Mouse (Mus musculus): Measurements from ENCODE around the gene Fmo6. TPM values are rescaled to one million over a fixed set of nuclear protein-coding genes. Genes with fewer than 3 reads are reported as not detected.

Fmo6 gene
- total RNA-seq, 2 experiments from 2014 or later: not detected

- H3K4me3 ChIP-seq: no peak overlapping the region
- H3K27ac ChIP-seq: no peak overlapping the region
- peak; percentile 90 for TF ChIP-seq CTCF (conservative IDR thresholded peaks at IDR 0.05)
- peak; percentile 41 to 81 for DNase-seq (ENCODE audit: low spot score in 2 of 2)
Measured at GRCm38 (mm10) chr1:162895900-162896299, 41.4 kb downstream of the Fmo6 start.

- no peak for TF ChIP-seq CTCF (conservative IDR thresholded peaks at IDR 0.05)
- no peak for DNase-seq (ENCODE audit: low spot score in 2 of 2)
- H3K4me3 ChIP-seq: no peak overlapping the region
- no peak overlapping the region for H3K27ac ChIP-seq
Measured at GRCm38 (mm10) chr1:162893014-162893413, 44.3 kb downstream of the Fmo6 start.

DNA sequence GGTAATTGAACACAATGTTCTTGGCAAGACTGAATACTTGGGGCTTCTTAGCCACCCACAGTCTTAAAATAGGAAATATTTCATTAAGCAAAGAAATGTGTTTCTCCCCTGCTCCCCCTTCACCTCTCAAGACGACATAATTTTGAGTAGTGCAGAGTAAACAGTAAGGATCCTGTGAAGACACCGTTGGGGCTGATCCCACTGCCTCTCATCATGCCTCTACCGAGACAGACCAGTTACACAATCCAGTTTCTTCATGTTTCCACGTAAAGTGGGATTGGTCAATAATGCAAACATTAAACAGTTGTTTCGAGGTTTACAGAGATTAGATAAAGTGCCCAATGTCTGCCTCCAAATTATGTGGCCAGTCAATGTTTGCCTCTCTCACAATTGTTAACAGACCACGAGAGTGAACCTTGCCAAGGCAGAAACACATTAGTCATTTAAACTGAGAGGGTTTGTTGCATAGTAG is 45.3 kb downstream of the Fmo6 start:
- H3K27ac ChIP-seq: no peak overlapping the region
- no peak for DNase-seq (ENCODE audit: low spot score in 2 of 2)
- no peak for TF ChIP-seq CTCF (conservative IDR thresholded peaks at IDR 0.05)
- no peak overlapping the region for H3K4me3 ChIP-seq

DNA sequence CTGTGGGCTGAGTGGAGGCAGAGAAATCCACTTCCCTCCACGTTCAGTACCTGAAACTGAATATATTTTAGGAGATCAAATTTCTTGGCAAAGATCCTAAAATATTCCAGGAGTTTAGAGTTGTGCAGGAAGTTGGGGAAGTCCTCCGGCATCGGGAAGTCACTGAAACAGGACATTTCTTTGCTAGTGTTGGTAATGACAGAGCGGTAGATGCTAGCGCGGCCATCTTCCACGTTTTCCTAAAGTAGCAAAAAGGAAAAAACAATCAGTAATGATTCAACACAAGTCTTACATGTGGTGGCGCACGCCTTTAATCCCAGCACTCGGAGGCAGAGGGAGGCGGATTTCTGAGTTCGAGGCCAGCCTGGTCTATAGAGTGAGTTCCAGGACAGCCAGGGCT is 48.7 kb downstream of the Fmo6 start:
- no peak overlapping the region for H3K27ac ChIP-seq
- DNase-seq (ENCODE audit: low spot score in 2 of 2): no peak
- no peak for TF ChIP-seq CTCF (conservative IDR thresholded peaks at IDR 0.05)
- no peak overlapping the region for H3K4me3 ChIP-seq

GRCm38 (mm10) chr1:162887644-162888043 is 49.7 kb downstream of the Fmo6 start:
- Histone ChIP-seq H3K4me3 (no peak overlapping the region), H3K27ac (no peak overlapping the region)
- TF ChIP-seq CTCF (conservative IDR thresholded peaks at IDR 0.05): no peak
- DNase-seq (ENCODE audit: low spot score in 2 of 2): no peak

- DNase-seq (ENCODE audit: low spot score in 2 of 2): no peak
- 0 out of 2 replicates have a peak, but pooled peaks have one; percentile 5 for TF ChIP-seq CTCF (conservative IDR thresholded peaks at IDR 0.05)
- no peak overlapping the region for H3K4me3 ChIP-seq
- no peak overlapping the region for H3K27ac ChIP-seq
Measured at GRCm38 (mm10) chr1:162886138-162886816, 51.0 kb downstream of the Fmo6 start.

GRCm38 (mm10) chr1:162882681-162883080 is 54.6 kb downstream of the Fmo6 start:
- no peak overlapping the region for H3K4me3 ChIP-seq
- H3K27ac ChIP-seq: no peak overlapping the region
- TF ChIP-seq CTCF (conservative IDR thresholded peaks at IDR 0.05): no peak
- DNase-seq (ENCODE audit: low spot score in 2 of 2): no peak

DNA sequence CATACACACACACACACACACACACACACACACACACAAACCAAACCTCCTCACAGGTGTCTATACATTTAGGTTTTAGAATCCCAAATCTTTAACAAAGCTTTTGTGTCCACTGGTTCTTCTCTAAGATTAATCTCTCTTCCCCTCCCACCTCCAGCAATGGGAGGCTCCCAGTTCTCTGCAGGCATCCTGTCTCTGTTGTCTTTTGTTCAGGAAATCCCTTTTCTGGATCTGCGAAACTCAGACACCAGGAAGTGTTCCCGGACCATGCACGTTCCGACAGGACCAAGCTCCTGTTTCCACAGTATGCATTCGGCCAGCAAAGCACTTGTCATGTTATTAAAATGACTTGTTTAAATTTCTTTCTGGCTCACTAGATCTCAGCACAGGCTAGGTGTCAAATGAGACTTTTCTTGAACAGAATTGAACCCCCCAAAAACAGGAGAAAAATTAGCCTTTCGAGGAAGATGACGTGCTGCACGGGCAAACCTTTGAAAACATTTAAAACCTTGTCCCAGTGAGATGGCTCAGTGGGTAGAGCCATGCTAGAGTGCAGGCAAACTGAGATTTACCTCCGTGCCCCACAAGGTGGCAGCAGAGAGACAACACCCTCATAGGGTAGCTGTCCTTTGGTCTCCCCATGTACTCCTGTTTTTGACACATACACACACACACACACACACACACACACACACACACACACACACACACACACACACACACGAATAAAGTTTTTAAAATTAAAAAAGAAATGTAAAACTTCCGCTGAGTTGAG is 57.5 kb downstream of the Fmo6 start:
- peak; percentile 70 for TF ChIP-seq CTCF (conservative IDR thresholded peaks at IDR 0.05)
- H3K27ac ChIP-seq: no peak overlapping the region
- H3K4me3 ChIP-seq: no peak overlapping the region
- DNase-seq (ENCODE audit: low spot score in 2 of 2): peak; percentile 11 to 56

DNA sequence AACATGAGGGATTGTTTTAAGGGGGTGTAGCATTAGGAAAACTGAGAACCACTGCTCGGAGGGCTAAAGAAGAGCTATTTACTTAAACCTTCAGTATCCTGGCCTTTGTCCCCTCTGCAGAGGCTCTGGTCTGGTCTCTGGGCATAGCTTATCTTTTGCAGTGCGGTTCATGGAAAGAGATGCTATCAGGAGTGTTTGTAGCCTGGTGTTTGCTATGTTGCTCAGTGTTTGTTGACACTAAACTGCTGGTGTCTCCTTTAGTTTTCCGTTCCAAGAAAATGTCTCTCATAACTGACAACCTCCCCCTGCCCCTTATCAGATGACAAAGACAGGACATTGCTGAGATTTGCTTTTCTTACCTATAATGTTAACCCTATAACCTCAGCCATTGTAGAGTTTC is 62.2 kb downstream of the Fmo6 start:
- DNase-seq (ENCODE audit: low spot score in 2 of 2): no peak
- TF ChIP-seq CTCF (conservative IDR thresholded peaks at IDR 0.05): no peak
- H3K4me3 ChIP-seq: no peak overlapping the region
- no peak overlapping the region for H3K27ac ChIP-seq

- no peak for DNase-seq (ENCODE audit: low spot score in 2 of 2)
- Histone ChIP-seq H3K4me3 (no peak overlapping the region), H3K27ac (no peak overlapping the region)
- TF ChIP-seq CTCF (conservative IDR thresholded peaks at IDR 0.05): no peak
Measured at GRCm38 (mm10) chr1:162871701-162872311, 65.5 kb downstream of the Fmo6 start.

- H3K4me3 ChIP-seq: no peak overlapping the region
- H3K27ac ChIP-seq: no peak overlapping the region
- TF ChIP-seq CTCF (conservative IDR thresholded peaks at IDR 0.05): no peak
- no peak for DNase-seq (ENCODE audit: low spot score in 2 of 2)
Measured at GRCm38 (mm10) chr1:162870978-162871377, 66.3 kb downstream of the Fmo6 start.

DNA sequence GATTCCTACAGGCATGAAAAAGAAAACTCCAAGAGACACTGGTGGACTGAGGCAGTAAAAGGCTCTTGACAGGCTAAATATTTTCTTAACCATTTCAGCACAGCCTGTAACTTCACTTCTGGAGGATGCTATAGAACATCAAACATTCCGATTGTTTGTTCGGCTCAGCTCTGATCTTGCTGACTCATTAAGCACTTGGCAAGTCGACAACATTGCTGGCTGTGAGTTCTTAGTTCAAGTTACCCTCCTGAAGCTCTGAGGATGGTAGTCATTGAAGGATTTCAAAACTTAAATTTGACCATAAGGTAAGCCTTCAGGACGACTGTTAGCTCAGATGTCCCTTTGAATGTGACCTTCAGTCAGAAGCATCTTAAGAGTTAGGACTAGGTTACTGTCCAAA is 69.9 kb downstream of the Fmo6 start:
- DNase-seq (ENCODE audit: low spot score in 2 of 2): no peak
- TF ChIP-seq CTCF (conservative IDR thresholded peaks at IDR 0.05): no peak

More for the DNA sequence above, 69.9 kb downstream of the Fmo6 start:
- no peak overlapping the region for H3K27ac ChIP-seq
- H3K4me3 ChIP-seq: no peak overlapping the region

Other genes with a start within 250 kb of the Fmo6 start
- 100 to 1,000 TPM; 177 to 199 TPM for gene Prrc2c, start 197.0 kb downstream of the Fmo6 start, total RNA-seq (2021)
- gene Fmo4, start 123.5 kb downstream of the Fmo6 start, total RNA-seq (2021): not detected
- 10 to 100 TPM in 1 of 2 experiments, 1 to 10 TPM in 1; 7.5 to 13.5 TPM for gene Fmo1, start 70.9 kb downstream of the Fmo6 start, total RNA-seq (2021)
- 1 to 10 TPM; 2.4 to 2.7 TPM for gene Fmo2, start 38.8 kb downstream of the Fmo6 start, total RNA-seq (2021)
- gene Fmo3, start 47.0 kb upstream of the Fmo6 start, total RNA-seq (2021): not detected
- not detected for gene Mroh9, start 148.2 kb upstream of the Fmo6 start, total RNA-seq (2021)

Data from layer of hippocampus, adult 2 months (tissue).